Mouse (Mus musculus) adrenal gland, adult 8-10 months (tissue): Measurements from ENCODE around the gene Gm21983. TPM values are rescaled to one million over a fixed set of nuclear protein-coding genes. Genes with fewer than 3 reads are reported as not detected.

Source experiments
- DNase-seq: peaks from one replicate; pipeline ENCODE4 v3.0.0; 2022
- microRNA-seq, 2 experiments: library from miRNA; unstranded; fragments of <30 nt; microRNA quantifications; one replicate each; pipeline ENCODE4 v1.2.0; 2022
- total RNA-seq, 4 experiments: library from RNA; stranded (reverse); gene quantifications; 2 replicates each; pipeline ENCODE4 v1.2.4; 2022

The Gm21983 gene
- total RNA-seq, 4 experiments from 2014 or later: not detected

DNA sequence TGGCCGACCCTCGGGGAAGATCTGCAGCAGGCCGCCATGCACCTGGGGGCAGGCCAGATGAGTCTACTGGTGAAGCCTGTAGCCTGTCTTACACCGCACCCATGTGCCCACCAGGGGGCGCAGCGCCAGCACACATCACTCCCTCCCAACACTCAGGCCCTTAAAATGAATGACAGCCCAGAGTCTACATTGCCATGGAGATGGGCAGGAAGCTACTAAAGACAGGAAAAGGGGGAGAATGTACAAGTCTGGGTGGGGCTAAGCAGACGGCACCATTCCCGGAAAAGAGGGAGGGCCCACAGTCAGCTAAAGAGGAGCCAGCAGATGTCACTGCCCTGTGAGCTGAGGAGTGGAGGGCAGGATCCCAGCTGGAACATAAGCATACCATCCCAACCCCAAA, 21.0 kb downstream of the Gm21983 start:
- DNase-seq: peak; percentile 84

DNA sequence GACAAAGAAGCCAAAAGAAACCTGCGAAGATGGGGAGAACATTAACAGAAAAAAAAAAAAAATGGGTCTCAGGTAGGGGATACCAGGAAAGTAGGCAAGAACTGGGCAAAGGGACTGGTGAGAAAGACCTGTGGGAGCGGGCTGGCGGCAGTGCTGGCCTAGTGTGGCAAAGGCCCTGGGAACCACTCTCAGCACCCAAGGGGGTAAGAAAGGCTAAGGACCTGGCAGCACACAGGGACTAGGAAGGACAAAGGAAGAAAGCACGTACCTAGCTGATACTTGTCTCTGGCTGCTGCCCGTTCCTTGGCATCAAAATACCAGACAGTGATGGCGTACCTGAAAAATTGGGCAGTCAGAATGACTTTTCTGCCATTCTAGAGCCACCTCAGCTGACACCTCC, 21.6 kb downstream of the Gm21983 start:
- no peak for DNase-seq

DNA sequence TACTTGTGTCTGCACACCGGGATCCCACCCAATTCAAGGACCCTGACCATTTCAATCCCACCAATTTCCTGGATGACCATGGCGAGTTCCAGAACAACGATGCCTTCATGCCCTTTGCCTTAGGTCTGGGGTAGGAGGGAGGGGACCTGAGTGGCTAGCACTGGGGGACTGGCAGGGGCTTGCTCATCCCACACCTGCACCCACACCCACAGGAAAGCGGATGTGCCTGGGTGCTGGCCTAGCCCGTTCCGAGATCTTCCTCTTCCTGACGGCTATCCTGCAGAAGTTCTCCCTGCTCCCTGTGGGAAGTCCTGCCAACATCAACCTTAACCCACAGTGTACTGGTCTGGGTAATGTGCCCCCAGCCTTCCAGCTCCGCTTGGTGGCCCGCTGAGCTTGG, 22.7 kb downstream of the Gm21983 start:
- no peak for DNase-seq

DNA sequence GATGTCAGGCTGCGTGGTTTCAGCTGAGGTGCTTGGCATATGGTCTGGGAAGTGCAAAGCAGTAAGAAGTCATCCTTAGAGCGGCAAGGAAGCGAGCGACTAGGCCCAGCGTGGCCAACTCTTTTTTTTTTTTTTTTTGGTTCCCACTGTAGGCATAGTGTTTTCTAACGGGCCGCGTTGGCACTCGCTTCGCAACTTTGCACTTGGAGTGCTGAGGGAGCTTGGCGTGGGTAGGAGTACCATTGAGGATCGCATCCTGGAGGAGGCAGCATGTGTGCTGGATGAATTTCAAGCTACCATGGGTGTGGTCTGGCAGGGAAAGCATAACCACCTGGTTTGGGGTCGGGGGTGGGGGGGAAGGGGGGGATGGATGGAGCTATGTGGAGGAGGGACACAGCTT, 24.9 kb downstream of the Gm21983 start:
- no peak for DNase-seq

DNA sequence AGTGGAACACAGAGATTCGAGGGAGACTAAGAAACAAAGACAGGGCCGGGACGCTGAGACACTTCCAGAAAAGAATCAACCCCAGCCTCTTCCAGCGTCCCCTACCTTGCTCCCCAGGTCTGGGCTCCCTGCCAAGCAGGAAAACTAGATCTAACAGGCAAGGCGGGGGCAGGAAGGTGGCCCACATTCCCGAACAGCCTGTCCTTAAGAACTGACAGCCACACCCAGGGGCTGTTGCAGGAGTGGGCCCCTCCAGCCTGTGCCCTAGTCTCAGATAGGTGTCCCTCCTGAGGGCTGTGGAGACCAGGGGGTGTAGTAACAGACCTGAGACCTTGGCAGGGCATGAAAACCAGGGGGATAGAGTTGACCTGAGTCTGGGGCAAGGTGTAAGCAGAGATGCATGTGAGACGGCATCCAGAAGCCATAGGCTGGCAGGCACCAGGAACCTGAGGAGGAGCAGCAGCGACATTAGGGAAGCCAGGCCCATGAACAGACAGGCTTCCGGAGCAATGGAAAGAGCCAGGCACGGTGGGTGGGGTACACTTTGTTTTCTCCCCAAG, 27.6 kb downstream of the Gm21983 start, which contains the start of gene Cyp2t4:
Cyp2t4 (plus strand) TSS at position 510 of the 560 bp plus-strand sequence.
- no peak for DNase-seq

DNA sequence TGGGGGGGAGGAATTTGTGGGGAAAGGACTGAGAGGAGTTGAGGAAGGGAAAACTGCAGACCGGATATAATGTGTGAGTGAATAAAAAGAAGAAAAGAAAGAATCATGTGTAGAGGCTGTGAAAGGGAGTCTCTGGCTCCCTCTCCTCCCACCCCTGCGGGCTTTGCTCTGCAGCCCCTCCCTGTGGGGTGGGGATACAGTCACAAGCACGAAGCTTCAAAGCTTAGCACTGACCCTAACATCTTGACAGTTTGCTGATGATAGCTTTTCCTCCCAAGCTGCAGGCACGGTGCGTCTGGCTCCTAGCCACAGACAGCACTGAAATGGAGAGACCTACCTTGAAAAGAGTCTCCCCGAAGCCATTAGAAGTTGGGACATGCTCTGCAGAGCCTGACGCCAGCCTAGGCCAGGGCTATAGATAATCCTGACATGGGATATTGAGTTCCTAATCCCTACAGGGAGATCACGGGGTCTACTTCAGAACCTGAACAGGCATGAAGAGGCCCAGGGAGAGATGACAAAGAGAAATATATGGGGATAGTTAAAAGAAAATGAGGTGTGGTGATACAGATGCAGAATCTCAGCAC, 44.4 kb downstream of the Gm21983 start:
- DNase-seq: no peak

DNA sequence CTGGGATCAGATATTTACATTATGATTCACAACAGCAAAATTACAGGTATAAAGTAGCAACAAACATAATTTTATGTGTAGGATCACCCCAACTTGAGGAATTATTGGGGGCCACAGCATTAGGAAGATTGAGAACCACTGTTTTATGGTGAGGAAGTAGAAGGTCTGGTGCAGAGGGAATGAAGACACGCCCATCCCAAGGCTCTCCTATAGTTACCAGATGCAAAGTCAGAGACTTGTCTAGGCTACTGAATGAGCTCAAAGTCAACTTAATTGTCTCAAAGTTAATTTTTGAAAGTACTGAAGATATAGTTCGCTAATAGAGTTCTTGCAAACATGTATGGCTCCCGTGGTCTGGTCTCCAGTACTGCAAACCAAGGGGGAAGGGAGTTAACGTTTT, 47.1 kb downstream of the Gm21983 start:
- DNase-seq: no peak

DNA sequence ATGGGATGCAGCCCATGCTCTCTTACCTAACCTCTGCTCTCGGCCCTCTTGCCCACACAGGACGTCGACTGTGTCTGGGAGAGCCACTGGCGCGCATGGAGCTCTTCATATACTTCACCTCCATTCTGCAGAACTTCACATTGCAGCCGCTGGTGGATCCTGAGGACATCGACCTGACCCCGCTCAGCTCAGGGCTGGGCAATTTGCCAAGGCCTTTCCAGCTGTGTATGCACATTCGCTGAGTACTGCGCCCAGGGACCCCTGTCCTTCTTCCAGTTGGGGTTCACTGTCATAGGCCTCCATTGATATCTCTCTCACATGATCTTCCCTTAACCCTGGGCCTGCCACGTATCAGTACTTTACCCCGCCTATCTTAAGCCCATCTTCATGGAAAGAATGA, 47.7 kb downstream of the Gm21983 start:
- DNase-seq: no peak

DNA sequence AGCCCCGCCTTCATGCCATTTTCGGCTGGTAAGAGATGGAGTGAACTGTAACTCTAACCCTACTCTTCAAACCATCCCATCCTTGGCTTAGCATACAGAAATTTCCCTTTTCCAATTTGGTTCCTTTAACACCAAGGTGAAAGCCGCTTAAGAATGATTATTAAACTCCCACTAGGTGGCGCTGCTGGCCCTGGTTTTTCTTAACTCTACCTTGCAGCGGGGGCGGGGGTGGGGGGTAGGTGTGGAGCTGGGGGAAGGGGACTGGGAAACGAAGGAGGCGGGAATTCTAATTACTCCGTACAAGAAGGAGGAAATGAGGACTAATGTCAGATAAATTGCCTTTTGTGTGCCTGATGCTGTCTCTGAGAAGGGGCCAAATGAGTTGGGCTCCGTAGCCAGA, 48.3 kb downstream of the Gm21983 start:
- DNase-seq: no peak

DNA sequence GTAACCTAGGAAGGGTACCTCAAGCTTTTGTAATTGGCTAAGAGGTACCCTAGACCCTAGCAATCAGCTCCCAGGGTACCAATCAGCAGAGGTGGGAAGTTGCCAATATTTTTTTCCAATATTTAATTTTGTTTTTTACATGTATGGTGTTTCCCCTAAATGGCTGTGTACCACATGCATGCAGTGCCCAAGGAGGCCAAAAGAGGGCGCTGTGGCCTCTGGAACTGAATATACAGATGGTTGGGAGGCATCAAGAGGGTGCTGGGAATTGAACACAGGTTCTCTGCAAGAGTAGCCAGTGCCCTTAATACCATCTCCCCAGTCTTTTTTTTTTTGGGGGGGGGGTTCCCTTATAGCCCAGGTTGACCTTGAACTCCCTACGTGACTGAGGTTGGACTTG, 49.5 kb downstream of the Gm21983 start:
- DNase-seq: no peak

DNA sequence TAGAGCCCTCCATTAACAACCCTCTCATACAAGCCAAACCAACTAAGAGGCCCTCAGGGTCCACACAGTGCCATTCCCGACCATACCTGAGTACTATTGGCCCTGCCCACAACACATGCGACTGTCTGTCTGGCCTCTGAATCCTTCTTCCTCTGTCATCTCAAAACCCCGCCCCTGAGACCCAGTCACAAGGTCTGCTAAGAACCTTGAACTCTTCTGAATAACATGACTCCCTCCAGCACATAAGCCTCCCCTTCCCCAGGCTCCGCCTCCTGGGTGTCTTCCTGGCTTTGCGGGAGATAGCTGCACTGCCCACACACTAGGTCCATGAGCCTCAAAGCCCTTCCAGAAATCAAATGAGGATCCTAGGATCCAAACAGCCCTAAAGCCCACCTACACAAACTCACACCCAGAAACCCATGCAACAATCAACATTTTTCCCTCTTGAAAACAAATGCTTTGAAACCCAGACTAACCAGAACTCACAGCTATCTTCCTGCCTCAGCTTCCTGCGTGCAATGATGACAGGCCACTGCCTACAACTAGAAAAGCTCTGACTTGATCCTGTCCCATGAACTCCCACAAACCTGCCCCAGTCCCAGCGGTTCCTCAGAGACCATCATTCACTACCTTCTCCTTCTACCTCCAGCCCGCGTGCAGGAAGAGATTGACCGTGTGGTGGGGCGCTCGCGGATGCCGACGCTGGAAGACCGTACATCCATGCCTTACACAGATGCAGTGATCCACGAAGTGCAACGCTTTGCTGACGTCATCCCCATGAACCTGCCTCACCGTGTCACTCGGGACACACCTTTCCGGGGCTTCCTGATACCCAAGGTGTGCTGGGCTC, 50.1 kb downstream of the Gm21983 start:
- no peak for DNase-seq

DNA sequence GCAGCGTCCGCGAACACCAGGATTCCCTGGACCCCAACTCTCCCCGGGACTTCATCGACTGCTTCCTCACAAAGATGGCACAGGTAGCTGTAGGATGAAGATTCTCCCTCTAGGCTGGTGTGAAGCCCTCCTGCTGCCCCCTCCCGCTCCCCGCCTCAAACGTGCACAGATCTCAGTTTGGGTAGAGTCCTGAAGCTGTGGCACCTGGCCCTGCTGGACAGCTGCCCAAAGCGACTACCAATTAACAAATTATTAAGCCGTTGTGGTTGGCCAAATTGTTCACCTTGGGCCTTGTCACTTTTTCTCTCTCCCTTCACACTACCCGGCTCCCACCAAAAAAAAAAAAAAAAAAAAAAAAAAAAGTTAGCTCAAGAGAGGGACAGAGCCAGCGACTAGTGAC, 51.1 kb downstream of the Gm21983 start:
- no peak for DNase-seq

DNA sequence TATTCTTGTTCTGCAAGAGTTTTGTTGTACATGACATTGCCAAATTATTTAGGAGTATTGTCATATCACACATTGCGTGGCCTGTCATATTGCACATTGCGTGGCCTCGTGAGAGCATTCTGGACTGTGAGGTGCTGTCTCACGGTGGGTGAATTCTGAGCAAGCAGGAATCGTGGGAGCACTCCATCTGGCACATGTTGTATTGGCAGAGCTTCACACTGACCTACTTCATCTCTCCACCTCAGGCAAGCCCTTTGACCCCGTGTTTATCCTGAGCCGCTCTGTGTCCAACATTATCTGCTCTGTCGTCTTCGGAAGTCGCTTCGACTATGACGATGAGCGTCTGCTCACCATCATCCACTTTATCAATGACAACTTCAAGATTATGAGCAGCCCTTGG, 51.9 kb downstream of the Gm21983 start:
- no peak for DNase-seq

DNA sequence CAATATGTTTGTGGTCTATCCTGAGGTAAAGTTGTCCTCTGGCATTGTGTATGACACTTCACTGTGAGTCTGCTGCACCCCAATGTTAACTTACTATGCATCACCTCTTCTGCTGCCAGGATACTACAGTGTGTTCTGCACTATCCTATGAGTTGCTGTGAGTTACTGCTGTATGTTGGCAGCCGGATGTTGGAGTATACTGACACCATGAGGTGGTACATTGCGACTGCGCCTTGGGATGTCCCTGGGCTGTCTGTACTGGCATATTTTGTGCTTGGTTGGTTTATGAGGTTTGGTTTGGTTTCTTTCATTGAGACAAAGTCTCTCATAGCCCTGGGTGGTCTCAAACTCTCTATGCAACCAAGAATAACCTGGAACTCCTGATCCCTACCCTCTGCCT, 52.7 kb downstream of the Gm21983 start:
- DNase-seq: no peak

DNA sequence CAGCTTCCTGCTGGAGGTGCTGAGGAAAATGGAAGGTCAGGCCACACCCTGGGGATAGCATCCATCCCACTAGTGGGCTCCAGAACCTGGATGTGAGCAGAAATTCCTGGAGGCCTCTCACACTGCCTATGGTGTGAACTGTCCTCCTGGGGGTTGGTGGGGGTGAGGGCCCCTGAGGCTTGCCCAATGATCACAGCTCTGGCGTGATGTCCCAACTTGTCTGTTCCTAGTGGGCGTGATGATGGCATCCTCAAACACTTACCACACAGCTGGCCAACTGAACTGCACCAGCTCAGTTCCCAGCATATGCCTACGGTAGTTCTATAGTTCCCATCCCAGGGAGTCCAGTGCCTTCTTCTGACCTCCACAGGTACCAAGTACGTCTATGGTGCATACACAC, 55.9 kb downstream of the Gm21983 start:
- DNase-seq: no peak

DNA sequence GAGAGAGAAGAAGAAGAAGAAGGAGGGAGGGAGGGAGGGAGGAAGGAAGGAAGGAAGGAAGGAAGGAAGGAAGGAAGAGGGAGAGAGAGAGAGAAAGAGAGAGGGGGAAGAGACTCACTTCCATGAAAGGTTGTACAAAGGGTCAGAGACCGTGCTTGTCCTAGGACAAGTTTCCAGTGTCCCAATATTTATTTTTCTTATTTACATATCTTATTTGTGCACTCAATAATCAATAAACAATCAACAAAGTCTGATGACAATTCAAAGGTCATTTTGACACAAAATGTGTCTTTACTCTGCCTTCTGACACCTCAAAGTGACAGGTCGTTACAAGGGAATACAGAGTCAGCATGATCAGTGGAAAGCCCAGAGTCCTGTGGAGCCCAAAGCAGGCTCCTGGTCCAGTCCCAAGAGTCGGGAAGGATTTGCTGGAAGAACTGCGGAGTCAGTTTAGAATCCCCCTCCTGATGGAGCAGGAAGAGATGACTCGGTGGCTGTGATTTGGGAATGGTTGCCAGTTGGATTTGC, 56.5 kb downstream of the Gm21983 start:
- no peak for DNase-seq

DNA sequence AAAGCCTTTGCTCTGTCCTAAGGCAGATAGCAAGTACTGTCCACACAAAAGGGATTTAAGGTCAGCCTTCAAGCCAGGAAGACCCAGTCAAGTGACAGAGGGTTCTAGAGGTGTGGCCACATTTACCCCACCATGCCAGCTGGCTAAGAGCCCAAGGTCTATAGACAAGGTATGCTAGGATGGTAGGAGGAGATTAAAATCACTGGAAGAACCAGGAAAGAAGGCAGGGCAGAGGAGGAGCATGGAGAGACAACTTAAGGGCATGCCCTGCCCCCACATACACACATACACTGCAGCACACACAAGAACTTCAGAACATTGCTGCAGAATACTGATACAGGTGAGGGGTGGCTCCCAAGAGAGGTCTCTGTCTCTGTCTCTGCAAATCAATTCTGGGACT, 61.2 kb downstream of the Gm21983 start, which contains the start of gene Cyp2f2:
Cyp2f2 (plus strand) TSS at position 234 of the 400 bp plus-strand sequence.
- DNase-seq: peak; percentile 72

Small RNA genes within 50 kb of the gene (microRNA-seq; reads per million reads assigned to microRNA genes)
- gene Mir1191 (0 to 0.53 reads per million in 2 experiments), gene Mir3101 (0 to 0.50 reads per million in 2 experiments)

Other genes with a start within 250 kb of the Gm21983 start
- not detected for gene Cyp2a22, start 241.7 kb downstream of the Gm21983 start, total RNA-seq
- gene Cyp2a12, start 152.0 kb downstream of the Gm21983 start, total RNA-seq: 1 to 10 TPM in 2 of 4 experiments, under 1 TPM in 2; 0.12 to 2.1 (median 1.1) TPM
- 100 to 1,000 TPM in 2 of 4 experiments, 1 to 10 TPM in 2; 4.1 to 631 (median 184) TPM for gene Cyp2f2, start 61.2 kb downstream of the Gm21983 start, total RNA-seq
- not detected for gene Cyp2t4, start 27.4 kb downstream of the Gm21983 start, total RNA-seq
- gene Egln2, start 14.3 kb downstream of the Gm21983 start, total RNA-seq: 100 to 1,000 TPM in 3 of 4 experiments, 10 to 100 TPM in 1; 98.6 to 118 (median 107) TPM
- gene Rab4b, start 2.2 kb downstream of the Gm21983 start, total RNA-seq: 10 to 100 TPM; 60.6 to 88.0 (median 81.4) TPM
- gene Mia, start 71 bp upstream of the Gm21983 start, total RNA-seq: under 1 TPM in 2 of 4 experiments, not detected in 2; 0.32 to 0.64 TPM
- gene BC024978, start 14.7 kb upstream of the Gm21983 start, total RNA-seq: 10 to 100 TPM; 24.7 to 29.3 (median 27.4) TPM
- 10 to 100 TPM; 77.5 to 97.0 (median 85.2) TPM for gene Snrpa, start 15.2 kb upstream of the Gm21983 start, total RNA-seq
- gene Itpkc, start 47.6 kb upstream of the Gm21983 start, total RNA-seq: 10 to 100 TPM; 15.5 to 17.2 (median 16.2) TPM
- 10 to 100 TPM; 42.5 to 85.7 (median 61.0) TPM for gene Coq8b, start 51.9 kb upstream of the Gm21983 start, total RNA-seq
- gene Numbl, start 77.3 kb upstream of the Gm21983 start, total RNA-seq: 10 to 100 TPM in 3 of 4 experiments, 1 to 10 TPM in 1; 8.9 to 16.2 (median 14.1) TPM
- 100 to 1,000 TPM in 3 of 4 experiments, 10 to 100 TPM in 1; 90.9 to 117 (median 108) TPM for gene Ltbp4, start 156.6 kb upstream of the Gm21983 start, total RNA-seq
- gene Shkbp1, start 174.9 kb upstream of the Gm21983 start, total RNA-seq: 10 to 100 TPM; 19.4 to 41.1 (median 29.7) TPM
- 1 to 10 TPM in 1 of 4 experiments, not detected in 3; 4.0 TPM for gene Gm20479, start 176.3 kb upstream of the Gm21983 start, total RNA-seq